Mouse (Mus musculus): Measurements from ENCODE around the gene E130311K13Rik.

The E130311K13Rik gene

GRCm38 (mm10) chr3:63928878-63929859, at the start of gene E130311K13Rik:
Gene E130311K13Rik (minus strand): TSS chr3:63929472.
- peak; percentile 93 for DNase-seq (ENCODE audit: low spot score)

GRCm38 (mm10) chr3:63977895-63978294, 48.6 kb upstream of the E130311K13Rik start:
- no peak for DNase-seq (ENCODE audit: low spot score)

GRCm38 (mm10) chr3:63975955-63976908, 47.0 kb upstream of the E130311K13Rik start, which contains the start of gene Gmps:
Gene Gmps (plus strand): TSS chr3:63976106.
- peak; percentile 94 for DNase-seq (ENCODE audit: low spot score)

- no peak for DNase-seq (ENCODE audit: low spot score)
Measured at GRCm38 (mm10) chr3:63965929-63966328, 36.7 kb upstream of the E130311K13Rik start.

GRCm38 (mm10) chr3:63964922-63965249, 35.6 kb upstream of the E130311K13Rik start:
- no peak for DNase-seq (ENCODE audit: low spot score)

GRCm38 (mm10) chr3:63964100-63964921, 35.0 kb upstream of the E130311K13Rik start, which contains the start of gene Slc33a1:
Gene Slc33a1 (minus strand): TSS chr3:63964768.
- peak; percentile 99 for DNase-seq (ENCODE audit: low spot score)

- no peak for DNase-seq (ENCODE audit: low spot score)
Measured at GRCm38 (mm10) chr3:63963421-63964099, 34.3 kb upstream of the E130311K13Rik start.

GRCm38 (mm10) chr3:63949837-63950236, 20.6 kb upstream of the E130311K13Rik start:
- DNase-seq (ENCODE audit: low spot score): no peak

GRCm38 (mm10) chr3:63941204-63941850, 12.1 kb upstream of the E130311K13Rik start:
- DNase-seq (ENCODE audit: low spot score): peak; percentile 44

- no peak for DNase-seq (ENCODE audit: low spot score)
Measured at GRCm38 (mm10) chr3:63938928-63939327, 9.7 kb upstream of the E130311K13Rik start.

GRCm38 (mm10) chr3:63919634-63920033, 9.6 kb downstream of the E130311K13Rik start:
- peak; percentile 13 for DNase-seq (ENCODE audit: low spot score)

GRCm38 (mm10) chr3:63910301-63910700, 19.0 kb downstream of the E130311K13Rik start:
- no peak for DNase-seq (ENCODE audit: low spot score)

- DNase-seq (ENCODE audit: low spot score): no peak
Measured at GRCm38 (mm10) chr3:63905241-63905640, 24.0 kb downstream of the E130311K13Rik start.

GRCm38 (mm10) chr3:63904157-63904556, 25.1 kb downstream of the E130311K13Rik start:
- no peak for DNase-seq (ENCODE audit: low spot score)

GRCm38 (mm10) chr3:63900021-63900571, 29.2 kb downstream of the E130311K13Rik start:
- peak; percentile 7 for DNase-seq (ENCODE audit: low spot score)

GRCm38 (mm10) chr3:63899309-63899695, 30.0 kb downstream of the E130311K13Rik start, which contains the start of gene Plch1:
Gene Plch1 (minus strand): TSS chr3:63899472.
- peak; percentile 16 for DNase-seq (ENCODE audit: low spot score)

- DNase-seq (ENCODE audit: low spot score): peak; percentile 79
Measured at GRCm38 (mm10) chr3:63898581-63899308, 30.5 kb downstream of the E130311K13Rik start.

- no peak for DNase-seq (ENCODE audit: low spot score)
Measured at GRCm38 (mm10) chr3:63897177-63897576, 32.1 kb downstream of the E130311K13Rik start.

- no peak for DNase-seq (ENCODE audit: low spot score)
Measured at GRCm38 (mm10) chr3:63896303-63896702, 33.0 kb downstream of the E130311K13Rik start.
